Mouse (Mus musculus) adrenal gland, adult 2 months (tissue): ENCODE results near the gene Prph. TPM values are rescaled to one million over a fixed set of nuclear protein-coding genes. Genes with fewer than 3 reads are reported as not detected.

Experiments
- DNase-seq: peaks from one replicate; pipeline ENCODE4 v3.0.0; 2021
- microRNA-seq, 2 experiments: library from miRNA; unstranded; fragments of <30 nt; microRNA quantifications; one replicate each; pipeline ENCODE4 v1.2.0; 2021
- polyA plus RNA-seq: library from polyadenylated mRNA; depleted of rRNA; stranded (reverse); fragments of >200 nt; gene quantifications from 2 replicates; pipeline ENCODE4 v1.2.3, GENCODE M21; 2012; rRNA removed
- total RNA-seq, 2 experiments: library from RNA; stranded (reverse); gene quantifications; 2 replicates each; pipeline ENCODE4 v1.2.3; 2021

Prph gene
- total and polyA plus RNA-seq, 3 experiments, result 0.43 to 2.4 (median 0.86) TPM

DNA sequence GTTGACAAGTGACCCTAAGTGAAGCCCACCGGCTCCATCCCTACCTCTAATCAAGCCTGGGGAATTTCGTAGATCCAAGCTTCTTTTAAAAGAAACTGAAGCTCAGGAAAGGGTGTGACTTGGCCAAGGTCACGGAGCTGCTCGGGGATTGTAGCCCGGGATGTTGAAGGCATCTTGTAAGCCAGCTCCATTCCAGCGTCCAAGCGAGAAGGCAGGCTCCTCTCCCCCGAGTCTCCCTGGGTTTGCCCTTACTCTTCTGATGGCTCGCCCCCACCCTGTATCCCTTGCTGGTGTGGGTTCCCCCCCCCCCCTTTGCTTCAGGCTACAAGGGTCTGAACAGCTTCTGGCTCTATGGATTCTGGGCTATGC is 43.5 kb downstream of the Prph start:
- DNase-seq, result no peak

DNA sequence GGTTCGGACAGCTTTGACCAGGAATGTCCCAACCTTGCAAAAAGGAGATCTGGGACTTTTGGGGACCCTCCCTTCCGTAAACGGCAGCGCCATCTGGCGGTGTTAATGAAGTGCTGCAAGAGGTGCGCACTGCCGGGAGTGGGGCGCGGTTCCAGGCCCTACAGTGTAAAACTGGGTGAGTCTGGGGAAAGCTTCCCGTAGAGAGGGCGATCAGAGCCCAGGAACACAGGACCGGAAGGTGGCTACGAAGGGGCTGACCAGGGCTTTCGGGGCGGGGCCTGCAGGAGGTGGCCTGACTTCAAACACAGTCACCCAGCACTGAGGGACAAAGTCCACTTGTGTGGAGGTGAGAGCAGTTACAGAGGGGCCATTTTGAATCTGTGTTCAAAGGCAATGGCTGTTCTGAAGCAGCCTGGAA is 44.2 kb downstream of the Prph start:
- DNase-seq, result peak; percentile 69

DNA sequence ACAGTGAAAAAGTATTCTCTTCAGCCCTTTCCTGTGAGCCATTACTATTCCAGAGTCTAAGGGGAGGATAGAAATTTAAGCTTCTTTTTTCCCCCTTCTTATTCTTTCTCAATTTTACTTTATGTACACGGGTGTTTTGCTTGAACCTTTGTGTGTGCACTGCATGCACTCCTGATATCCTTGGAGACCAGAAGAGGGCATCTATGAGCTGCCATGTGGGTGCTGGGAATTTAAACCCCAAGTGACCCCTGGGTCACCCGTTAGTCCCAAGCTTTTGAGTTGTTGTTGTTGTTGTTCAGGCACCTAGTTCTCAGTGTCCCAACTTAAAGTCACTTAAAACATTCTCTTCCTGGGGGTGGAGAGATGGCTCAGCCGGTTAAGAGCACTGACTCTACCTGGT is 45.0 kb downstream of the Prph start:
- no peak for DNase-seq

DNA sequence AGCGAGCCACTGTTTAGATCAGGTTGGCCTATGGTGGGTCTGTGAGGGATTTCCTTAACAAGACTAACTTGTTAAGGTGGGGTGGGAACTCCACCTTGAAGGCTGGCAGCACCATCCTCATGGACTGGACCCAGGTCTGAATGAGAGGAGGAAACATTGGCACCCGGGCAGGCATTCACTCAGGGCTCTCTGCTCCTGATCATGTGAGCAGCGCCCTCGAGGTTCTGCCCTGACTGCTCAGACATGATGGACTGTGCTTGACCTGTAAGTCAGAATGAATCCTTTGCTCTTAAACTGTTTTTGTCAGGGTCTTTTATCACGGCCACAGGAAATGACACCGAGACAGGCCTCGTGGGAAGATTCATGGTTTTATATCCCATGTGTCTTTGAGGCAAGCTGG is 50.3 kb downstream of the Prph start:
- DNase-seq, result no peak

DNA sequence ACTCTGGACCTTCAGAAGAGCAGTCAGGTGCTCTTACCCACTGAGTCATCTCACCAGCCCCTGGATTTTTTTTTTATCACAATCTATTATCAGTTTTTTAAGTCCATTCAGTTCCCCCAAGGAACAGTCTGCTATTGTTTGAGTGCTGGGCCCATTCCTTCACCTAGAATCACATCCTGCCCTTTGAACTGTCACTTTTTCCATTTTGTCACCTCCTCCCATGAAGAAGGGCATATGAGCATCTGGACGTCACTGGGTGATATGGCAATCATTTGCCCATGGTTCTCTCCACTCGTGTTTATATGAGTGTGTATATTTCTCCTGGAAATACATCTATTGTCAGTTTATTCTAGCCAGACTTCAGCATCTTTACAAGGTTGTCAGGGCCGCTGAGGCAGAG is 52.9 kb downstream of the Prph start:
- no peak for DNase-seq

Small RNAs within 50 kb of the gene (microRNA-seq; reads per million reads assigned to microRNA genes)
- gene Mir6960, result 0 to 0.41 reads per million in 2 experiments

Other genes with a start within 250 kb of the Prph start
- gene Ddn, start 245.7 kb upstream of the Prph start, total RNA-seq, result under 1 TPM in 1 of 2 experiments, not detected in 1; 0.35 TPM
- gene Ddn, start 245.7 kb upstream of the Prph start, polyA plus RNA-seq, result 0.03 and 0.08 TPM in 2 replicates
- 10 to 100 TPM; 77.1 to 79.8 TPM for gene Prkag1, start 223.7 kb upstream of the Prph start, total RNA-seq
- gene Prkag1, start 223.7 kb upstream of the Prph start, polyA plus RNA-seq, result 54.9 and 57.3 TPM in 2 replicates
- gene Kmt2d, start 184.0 kb upstream of the Prph start, total RNA-seq, result 10 to 100 TPM; 36.8 to 58.2 TPM
- 21.0 and 22.3 TPM in 2 replicates for gene Kmt2d, start 184.0 kb upstream of the Prph start, polyA plus RNA-seq
- 1 to 10 TPM in 1 of 2 experiments, under 1 TPM in 1; 0.69 to 3.6 TPM for gene Rhebl1, start 160.6 kb upstream of the Prph start, total RNA-seq
- 1.3 and 2.0 TPM in 2 replicates for gene Rhebl1, start 160.6 kb upstream of the Prph start, polyA plus RNA-seq
- 1 to 10 TPM; 2.3 to 3.5 TPM for gene Dhh, start 156.6 kb upstream of the Prph start, total RNA-seq
- 3.1 and 3.8 TPM in 2 replicates for gene Dhh, start 156.6 kb upstream of the Prph start, polyA plus RNA-seq
- 10 to 100 TPM; 11.5 to 14.2 TPM for gene Lmbr1l, start 136.9 kb upstream of the Prph start, total RNA-seq
- 36.3 and 58.5 TPM in 2 replicates for gene Lmbr1l, start 136.9 kb upstream of the Prph start, polyA plus RNA-seq
- gene Tuba1b, start 120.6 kb upstream of the Prph start, total RNA-seq, result 100 to 1,000 TPM; 235 to 261 TPM
- 616 and 725 TPM in 2 replicates for gene Tuba1b, start 120.6 kb upstream of the Prph start, polyA plus RNA-seq
- 10 to 100 TPM in 1 of 2 experiments, not detected in 1; 10.9 TPM for gene Gm49450, start 101.6 kb upstream of the Prph start, total RNA-seq
- 49.5 and 126 TPM in 2 replicates for gene Gm49450, start 101.6 kb upstream of the Prph start, polyA plus RNA-seq
- gene Tuba1a, start 101.5 kb upstream of the Prph start, total RNA-seq, result 100 to 1,000 TPM in 1 of 2 experiments, 10 to 100 TPM in 1; 63.2 to 125 TPM
- 128 and 133 TPM in 2 replicates for gene Tuba1a, start 101.5 kb upstream of the Prph start, polyA plus RNA-seq
- gene Tuba1c, start 25.3 kb upstream of the Prph start, total RNA-seq, result 100 to 1,000 TPM; 270 to 284 TPM
- gene Tuba1c, start 25.3 kb upstream of the Prph start, polyA plus RNA-seq, result 205 and 318 TPM in 2 replicates
- gene Troap, start 19.4 kb downstream of the Prph start, total RNA-seq, result under 1 TPM; 0.73 to 0.78 TPM
- 2.8 and 5.2 TPM in 2 replicates for gene Troap, start 19.4 kb downstream of the Prph start, polyA plus RNA-seq
- not detected for gene C1ql4, start 32.6 kb downstream of the Prph start, total RNA-seq
- gene C1ql4, start 32.6 kb downstream of the Prph start, polyA plus RNA-seq, result not detected in 2 replicates
- gene Dnajc22, start 38.0 kb downstream of the Prph start, total RNA-seq, result 1 to 10 TPM; 3.2 to 4.4 TPM
- gene Dnajc22, start 38.0 kb downstream of the Prph start, polyA plus RNA-seq, result 0.29 and 0.31 TPM in 2 replicates
- 10 to 100 TPM; 14.0 to 15.6 TPM for gene Spats2, start 70.7 kb downstream of the Prph start, total RNA-seq
- 5.6 and 7.6 TPM in 2 replicates for gene Spats2, start 70.7 kb downstream of the Prph start, polyA plus RNA-seq
- under 1 TPM; 0.86 to 0.97 TPM for gene Kcnh3, start 169.7 kb downstream of the Prph start, total RNA-seq
- 2.1 and 2.5 TPM in 2 replicates for gene Kcnh3, start 169.7 kb downstream of the Prph start, polyA plus RNA-seq
- gene Mcrs1, start 196.8 kb downstream of the Prph start, total RNA-seq, result 10 to 100 TPM; 28.5 to 43.5 TPM
- 55.1 and 63.5 TPM in 2 replicates for gene Mcrs1, start 196.8 kb downstream of the Prph start, polyA plus RNA-seq
- 10 to 100 TPM; 38.8 to 41.0 TPM for gene Prpf40b, start 239.9 kb downstream of the Prph start, total RNA-seq
- 84.1 and 106 TPM in 2 replicates for gene Prpf40b, start 239.9 kb downstream of the Prph start, polyA plus RNA-seq
- 1 to 10 TPM; 1.4 to 3.1 TPM for gene Fam186b, start 240.7 kb downstream of the Prph start, total RNA-seq
- 1.1 and 1.6 TPM in 2 replicates for gene Fam186b, start 240.7 kb downstream of the Prph start, polyA plus RNA-seq